Mouse (Mus musculus): Measurements from ENCODE around the gene Ddx41.

The Ddx41 gene

GRCm38 (mm10) chr13:55507877-55508276 is 28.6 kb downstream of the Ddx41 start:
- no peak for DNase-seq (ENCODE audit: low read depth)

- no peak for DNase-seq (ENCODE audit: low read depth)
Observed at GRCm38 (mm10) chr13:55506697-55507096, 29.8 kb downstream of the Ddx41 start.

- no peak for DNase-seq (ENCODE audit: low read depth)
Observed at GRCm38 (mm10) chr13:55505810-55506209, 30.6 kb downstream of the Ddx41 start.

- no peak for DNase-seq (ENCODE audit: low read depth)
Observed at GRCm38 (mm10) chr13:55504390-55504789, 32.1 kb downstream of the Ddx41 start.

GRCm38 (mm10) chr13:55502405-55502804 is 34.1 kb downstream of the Ddx41 start:
- DNase-seq (ENCODE audit: low read depth) = no peak

GRCm38 (mm10) chr13:55500575-55500974 is 35.9 kb downstream of the Ddx41 start:
- DNase-seq (ENCODE audit: low read depth) = no peak

GRCm38 (mm10) chr13:55498906-55499305 is 37.6 kb downstream of the Ddx41 start:
- no peak for DNase-seq (ENCODE audit: low read depth)

GRCm38 (mm10) chr13:55496661-55497060 is 39.8 kb downstream of the Ddx41 start:
- DNase-seq (ENCODE audit: low read depth) = no peak

- no peak for DNase-seq (ENCODE audit: low read depth)
Observed at GRCm38 (mm10) chr13:55495702-55496101, 40.8 kb downstream of the Ddx41 start.

- DNase-seq (ENCODE audit: low read depth) = no peak
Observed at GRCm38 (mm10) chr13:55494883-55495621, 41.4 kb downstream of the Ddx41 start.

- no peak for DNase-seq (ENCODE audit: low read depth)
Observed at GRCm38 (mm10) chr13:55494257-55494656, 42.2 kb downstream of the Ddx41 start.

- DNase-seq (ENCODE audit: low read depth) = no peak
Observed at GRCm38 (mm10) chr13:55487578-55488498, 48.6 kb downstream of the Ddx41 start, which contains the start of gene Dbn1. TSS of gene Dbn1 (minus strand) at chr13:55488111.

GRCm38 (mm10) chr13:55486916-55487577 is 49.4 kb downstream of the Ddx41 start:
- DNase-seq (ENCODE audit: low read depth) = no peak

- no peak for DNase-seq (ENCODE audit: low read depth)
Observed at GRCm38 (mm10) chr13:55486029-55486794, 50.2 kb downstream of the Ddx41 start.

- DNase-seq (ENCODE audit: low read depth) = no peak
Observed at GRCm38 (mm10) chr13:55484520-55485088, 51.9 kb downstream of the Ddx41 start.

- DNase-seq (ENCODE audit: low read depth) = no peak
Observed at GRCm38 (mm10) chr13:55483593-55483992, 52.9 kb downstream of the Ddx41 start.

GRCm38 (mm10) chr13:55483071-55483470 is 53.4 kb downstream of the Ddx41 start:
- DNase-seq (ENCODE audit: low read depth) = no peak

GRCm38 (mm10) chr13:55482542-55482941 is 53.9 kb downstream of the Ddx41 start:
- DNase-seq (ENCODE audit: low read depth) = no peak
